Mouse (Mus musculus): ENCODE measurements around the gene Galk2.

DNA sequence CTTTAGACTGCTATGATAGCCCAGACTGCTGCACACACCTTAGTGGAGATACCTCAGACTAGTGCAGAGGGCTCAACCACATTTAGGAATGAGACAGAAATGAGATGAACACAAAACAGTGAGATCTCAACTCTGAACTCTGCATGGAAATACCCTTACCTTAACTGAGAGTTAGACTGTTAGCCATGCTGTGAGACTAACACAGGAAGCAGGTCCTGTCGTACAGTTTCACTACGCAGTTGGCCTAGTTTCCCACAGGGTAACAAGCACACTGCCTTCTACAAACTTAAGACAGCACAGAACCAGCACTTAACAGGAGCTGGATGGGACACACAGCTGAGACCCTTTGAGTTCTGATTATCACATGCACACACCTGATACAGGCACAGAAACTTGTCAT, 29.0 kb upstream of the Galk2 start:
- TF ChIP-seq CTCF (IDR thresholded peaks at IDR 0.05; ENCODE audit: control insufficient read depth, insufficient read depth, insufficient replicate concordance, low read depth, low read length) (no peak), POLR2A (IDR thresholded peaks at IDR 0.05; ENCODE audit: control insufficient read depth, low read depth, low read length) (no peak)
